Mouse (Mus musculus) c-Kit-negative CD71-positive TER-119-positive erythroid progenitor cells, embryonic 14.5 days (primary cell): ENCODE results near the gene Ppp1r14c.
"Not testable (repeated sequence)": the region's sequence is repeated elsewhere in the genome, so short reads cannot be mapped to it uniquely, and the experiment has no call there.

Experiments
- DNase-seq: peaks from one replicate; pipeline ENCODE4 v3.0.0-alpha.2; 2013; ENCODE audit warnings: low read depth, low spot score

Gene Ppp1r14c

DNA sequence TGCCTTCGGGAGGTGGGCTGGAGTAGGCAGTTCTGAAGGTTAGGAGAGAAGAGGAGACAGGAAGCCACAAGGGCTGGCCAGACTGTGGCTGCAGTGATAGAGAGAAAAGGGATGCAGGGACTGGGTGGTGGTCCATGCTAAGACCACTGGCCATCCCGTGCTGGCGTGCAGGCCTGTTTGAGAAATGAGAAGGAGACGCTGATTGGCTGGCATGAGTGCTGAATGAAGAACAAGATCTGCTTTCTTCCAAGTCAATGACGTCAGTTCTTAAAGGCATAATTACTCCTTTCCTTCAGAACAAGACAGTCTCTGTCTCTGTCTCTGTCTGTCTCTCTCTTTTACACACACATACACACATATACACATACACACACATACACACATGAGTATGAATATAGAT is 36.4 kb downstream of the Ppp1r14c start:
- no peak for DNase-seq

DNA sequence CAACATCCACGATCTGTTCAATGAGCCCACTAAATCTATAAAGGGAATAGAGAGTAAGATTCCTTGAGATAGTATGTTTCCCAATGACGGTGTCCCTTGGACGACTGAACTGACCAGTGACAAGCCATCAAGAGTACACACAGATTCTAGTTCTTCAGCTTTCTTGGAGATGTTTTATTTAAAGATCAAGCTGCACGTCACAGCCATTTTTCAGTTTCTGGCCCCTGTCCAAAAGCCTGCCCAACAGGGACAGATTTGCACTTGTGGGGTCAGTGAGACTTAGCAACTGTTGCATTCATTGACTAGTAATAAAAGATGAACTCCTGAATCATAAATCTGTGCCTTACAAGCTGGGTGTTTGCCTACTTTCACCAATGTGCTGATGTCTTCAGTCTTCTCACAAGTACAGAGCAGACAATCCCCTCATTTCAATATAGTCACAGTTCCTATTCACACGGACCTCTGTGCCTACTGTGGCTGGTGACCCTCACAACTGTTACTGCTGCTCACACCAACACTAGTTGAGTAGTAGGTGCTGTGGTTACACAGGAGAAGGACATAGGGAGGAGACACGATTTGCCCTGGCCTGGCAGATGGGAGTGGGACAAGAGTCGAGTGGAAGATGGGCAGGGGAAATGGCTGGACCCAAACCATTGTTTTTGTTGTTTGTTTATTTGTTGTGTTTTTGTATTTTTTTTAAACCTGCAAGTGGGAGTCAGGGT is 37.7 kb downstream of the Ppp1r14c start:
- DNase-seq = no peak

DNA sequence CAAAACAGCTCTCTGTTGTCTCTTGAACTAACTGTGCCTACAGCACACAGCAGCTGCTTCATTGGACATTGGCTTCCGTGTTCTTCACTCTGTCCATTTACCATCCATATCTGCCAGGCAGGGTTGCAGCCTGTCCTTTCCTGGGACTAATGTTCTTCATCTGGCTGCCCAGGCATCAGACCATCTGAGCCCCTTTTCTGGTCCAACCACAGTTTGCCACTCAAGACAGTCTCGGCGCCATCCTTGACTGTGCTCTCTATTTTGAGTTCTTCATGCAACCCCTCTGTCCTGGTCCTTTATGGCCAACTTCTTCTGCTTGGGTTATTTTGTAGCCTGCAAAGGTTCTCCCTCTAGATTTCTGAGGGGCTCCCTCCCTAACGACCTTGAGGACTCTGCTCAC is 38.5 kb downstream of the Ppp1r14c start:
- no peak for DNase-seq

DNA sequence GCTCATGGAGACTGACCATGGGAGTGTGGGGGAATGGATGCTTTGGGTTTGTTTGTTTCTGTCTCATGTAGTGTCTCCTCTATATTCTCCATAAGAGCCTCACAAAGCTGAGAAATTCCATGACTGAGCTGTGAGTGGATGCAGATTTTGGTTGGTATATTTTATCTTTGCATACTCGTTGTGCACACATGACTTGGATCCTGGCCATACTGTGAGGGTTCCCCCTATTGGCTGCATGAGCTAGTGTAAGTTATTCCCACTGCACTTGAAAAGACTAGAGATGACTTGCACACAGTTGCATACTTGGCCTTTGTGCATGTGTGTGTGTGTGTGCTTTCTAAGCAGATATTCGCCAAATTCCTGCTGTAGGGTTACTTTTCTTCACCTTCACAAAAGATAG is 40.4 kb downstream of the Ppp1r14c start:
- DNase-seq = no peak

DNA sequence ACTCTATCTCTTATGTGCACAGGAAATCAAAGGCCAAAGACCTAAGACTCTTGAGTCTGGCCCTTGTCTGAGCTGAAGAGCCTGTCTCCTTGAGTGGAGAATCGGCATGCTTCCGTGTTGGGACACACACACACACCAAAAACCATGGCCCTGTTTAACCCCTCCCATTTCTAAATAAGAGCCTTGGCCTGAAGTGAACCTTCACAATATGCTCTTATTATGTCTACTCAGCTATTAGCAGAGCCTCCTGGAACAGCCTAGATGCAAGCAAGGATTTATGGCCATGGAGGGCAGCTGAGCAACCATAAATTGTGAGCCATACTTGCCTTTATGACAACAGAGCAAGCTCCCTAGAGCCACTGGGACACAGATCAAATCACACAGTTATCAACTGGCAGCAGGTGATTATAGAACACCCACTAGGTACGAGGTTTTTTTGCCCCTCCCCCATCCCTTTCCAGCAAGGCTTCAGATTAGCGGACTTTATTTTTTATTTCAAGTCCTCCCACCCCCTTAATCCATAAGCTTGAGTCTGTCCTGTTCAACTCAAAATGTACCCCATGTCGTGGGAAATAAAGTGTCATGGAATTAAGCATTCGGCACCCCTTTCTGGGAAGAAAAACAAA is 42.3 kb downstream of the Ppp1r14c start:
- no peak for DNase-seq

DNA sequence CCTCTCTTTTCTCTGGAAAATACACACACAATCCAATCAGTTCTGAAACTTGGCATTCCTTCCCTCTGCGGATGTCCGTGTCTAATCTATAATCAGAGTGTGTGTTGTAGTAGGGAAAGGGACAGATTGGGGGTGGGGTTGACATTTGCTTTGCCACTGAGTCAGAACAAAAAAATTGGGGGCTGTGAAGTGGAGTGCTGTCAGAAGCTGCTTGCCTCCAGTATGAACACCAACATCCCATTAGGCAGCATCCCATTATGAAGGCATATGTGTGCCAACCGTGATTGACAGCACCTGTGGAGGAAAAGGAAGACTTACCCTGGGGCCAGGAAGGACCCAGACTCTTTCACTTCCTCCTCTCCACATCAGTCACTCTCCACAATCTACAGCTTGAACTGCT is 42.8 kb downstream of the Ppp1r14c start:
- DNase-seq = no peak

DNA sequence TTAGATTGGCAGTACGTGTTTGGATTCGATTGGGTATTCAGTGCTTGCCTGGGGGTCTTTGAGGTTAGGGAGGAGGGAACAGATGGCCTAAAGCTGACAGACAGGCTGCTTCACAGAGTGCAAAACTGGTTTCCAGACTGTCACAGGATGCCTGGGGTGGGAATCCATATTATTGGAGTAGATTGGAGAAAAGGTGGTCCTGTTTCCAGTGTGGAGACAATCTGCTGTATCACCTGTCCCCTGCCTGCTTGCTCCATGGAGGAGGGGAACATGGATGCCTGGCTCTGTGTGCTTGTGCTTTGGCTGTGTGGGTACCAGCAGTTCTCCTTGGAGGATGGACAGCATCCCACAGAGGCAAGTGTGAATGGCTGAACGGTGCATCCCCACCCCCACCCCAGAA is 45.4 kb downstream of the Ppp1r14c start:
- DNase-seq = no peak

DNA sequence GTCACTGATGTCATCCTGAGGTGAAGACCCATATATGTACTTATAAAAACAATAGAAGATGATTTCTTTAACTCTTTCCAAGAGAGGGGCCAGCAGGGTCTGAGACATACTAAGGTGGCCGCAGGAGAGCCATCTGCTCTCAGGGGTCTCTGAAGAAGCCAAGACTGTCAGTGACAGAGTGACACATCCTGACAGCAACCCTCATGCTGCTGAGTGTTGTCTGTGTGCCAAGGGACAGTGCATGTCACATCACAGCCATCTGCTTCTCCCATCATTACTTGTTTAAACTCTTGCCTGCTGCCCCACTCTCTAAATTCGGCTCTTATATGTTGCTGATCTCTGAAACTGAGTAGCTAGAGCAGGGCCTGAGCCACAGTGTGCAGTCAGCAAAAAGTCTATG is 45.8 kb downstream of the Ppp1r14c start:
- no peak for DNase-seq

DNA sequence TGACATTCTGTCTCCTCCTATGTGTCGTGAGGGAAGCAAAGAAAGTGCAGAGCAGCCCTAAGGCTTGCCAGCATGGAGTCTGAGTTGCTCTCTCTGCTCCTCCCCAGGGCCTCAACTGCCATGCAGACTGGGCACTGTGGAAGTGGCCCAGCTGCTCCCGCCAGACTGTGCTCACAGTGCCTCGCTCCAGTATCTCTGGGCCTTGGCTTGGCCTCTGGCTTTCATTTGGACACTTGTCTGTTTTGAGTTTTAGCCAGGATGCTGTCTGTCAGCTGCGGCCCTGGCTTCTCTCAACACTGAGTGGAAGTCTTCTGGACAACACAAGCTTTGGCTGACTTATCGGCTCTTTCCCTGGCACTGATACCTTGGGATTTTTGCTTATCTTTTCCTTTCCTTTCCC is 49.0 kb downstream of the Ppp1r14c start:
- no peak for DNase-seq

DNA sequence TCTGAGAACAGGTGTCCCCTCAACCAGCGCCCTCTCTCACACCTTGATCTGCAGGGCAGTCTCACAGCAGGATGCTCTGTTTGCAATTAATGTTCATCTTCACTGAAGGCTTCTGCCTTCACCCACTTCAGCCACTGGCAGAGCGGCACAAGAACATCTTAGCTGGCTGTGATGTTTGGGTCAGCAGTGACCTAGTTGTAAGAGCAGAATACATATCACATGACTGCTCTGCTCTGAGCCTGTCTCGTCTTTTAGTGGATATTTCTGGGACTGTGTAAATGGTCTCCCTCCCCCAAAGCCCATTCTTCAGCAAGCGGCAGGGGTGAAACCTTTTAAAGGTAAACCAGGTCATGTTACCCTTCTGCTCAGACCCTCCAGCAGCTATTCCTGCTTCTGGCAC is 50.7 kb downstream of the Ppp1r14c start:
- DNase-seq = no peak

DNA sequence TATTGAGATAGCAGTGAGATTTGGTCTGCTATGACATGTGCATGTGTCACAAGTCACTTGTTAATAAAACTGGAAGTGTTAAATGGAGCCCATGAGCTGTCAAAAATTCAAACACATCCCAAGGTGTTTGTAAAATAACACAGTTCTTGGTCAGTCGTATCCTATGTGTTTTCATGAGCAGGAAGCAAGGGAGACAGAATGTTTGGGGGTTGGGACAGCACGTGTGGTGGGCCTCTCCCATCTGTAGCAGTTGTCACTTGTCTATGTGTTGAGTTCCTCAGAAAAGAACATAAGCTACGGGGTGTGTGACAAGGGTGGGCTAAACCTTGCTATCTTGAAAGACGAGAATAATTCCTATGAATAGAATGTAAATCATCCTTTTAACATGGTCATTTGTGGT is 51.6 kb downstream of the Ppp1r14c start:
- DNase-seq = no peak

DNA sequence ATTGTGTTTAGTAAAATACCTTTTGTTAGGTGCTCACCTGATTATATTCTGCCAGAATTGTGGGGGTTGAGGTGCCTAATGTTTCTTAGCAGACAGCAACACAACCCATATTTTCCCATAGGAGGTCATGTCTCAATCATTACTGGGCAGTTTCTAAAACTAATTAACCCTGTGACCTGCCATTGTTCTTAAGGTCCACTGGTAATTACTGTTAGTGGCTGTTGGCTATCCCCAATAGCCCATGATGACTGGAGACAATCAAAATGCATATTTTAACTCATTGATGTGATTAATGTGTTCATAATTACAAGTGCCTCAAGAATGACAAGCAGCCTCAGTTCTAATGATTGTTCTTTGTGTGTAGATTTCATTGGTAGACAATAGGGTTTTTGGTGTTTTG is 58.2 kb downstream of the Ppp1r14c start:
- no peak for DNase-seq

DNA sequence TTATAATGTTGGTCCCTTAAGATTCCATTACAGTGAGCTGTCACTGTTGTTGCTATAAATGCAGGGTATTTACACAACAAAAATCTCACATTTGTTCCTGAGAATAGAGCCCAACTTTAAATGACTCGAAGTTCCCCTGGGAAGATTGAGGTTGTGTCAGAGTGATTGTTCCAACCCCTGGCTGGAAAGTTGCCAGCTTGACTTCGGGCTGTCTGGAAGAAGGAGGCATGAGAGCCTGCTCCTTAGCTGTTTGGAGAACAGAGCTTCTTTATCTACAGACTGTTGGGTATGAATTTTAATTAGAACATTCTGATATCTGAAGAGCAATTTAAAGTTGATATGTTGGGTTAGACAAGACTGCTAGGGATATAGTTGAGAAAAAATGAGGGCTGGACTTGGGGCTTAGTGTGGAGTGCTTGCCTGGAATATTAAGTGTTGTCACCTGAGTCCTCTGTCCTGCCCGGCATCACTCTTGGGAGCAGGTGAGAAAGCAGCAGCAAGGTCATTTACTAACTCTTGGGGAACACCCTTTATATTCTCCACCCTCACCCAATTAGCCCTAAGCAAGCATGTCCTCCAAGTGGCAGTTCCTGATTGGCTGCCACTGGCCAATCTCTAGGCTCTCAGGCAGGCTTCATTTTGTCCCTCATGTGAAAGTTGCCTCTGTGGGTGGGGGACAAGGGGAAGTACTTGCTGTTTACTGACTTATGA is 62.0 kb downstream of the Ppp1r14c start:
- DNase-seq = no peak

DNA sequence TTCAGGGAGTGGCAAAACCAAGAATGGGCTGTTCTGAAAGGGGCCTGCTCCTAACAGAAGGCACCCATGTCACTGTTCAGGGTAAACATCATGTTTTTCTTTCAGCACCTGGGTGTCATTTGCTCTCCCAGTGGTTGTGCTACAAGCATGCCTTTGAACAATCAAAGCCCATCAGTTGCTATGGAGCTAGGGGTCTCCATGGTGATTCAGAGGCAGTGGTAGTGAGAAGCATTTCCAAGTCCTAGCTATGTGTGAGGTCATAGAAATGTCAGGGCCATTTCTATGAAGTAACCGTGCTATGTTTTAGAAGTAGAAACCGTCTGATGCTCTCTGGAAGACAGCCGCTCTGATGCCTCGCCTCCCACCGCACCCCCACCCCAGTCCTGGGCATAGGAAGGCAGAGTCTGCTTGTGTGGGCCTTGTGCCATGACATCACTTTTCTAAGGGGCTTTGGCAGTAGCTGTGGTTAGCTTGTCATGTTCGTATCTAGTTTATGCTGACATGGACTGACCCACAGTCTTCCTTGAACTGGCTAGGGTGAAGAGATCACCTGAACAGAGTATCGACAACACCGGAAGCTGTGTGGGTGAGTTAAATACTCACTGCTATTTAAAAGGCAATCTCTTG is 69.1 kb downstream of the Ppp1r14c start:
- no peak for DNase-seq

DNA sequence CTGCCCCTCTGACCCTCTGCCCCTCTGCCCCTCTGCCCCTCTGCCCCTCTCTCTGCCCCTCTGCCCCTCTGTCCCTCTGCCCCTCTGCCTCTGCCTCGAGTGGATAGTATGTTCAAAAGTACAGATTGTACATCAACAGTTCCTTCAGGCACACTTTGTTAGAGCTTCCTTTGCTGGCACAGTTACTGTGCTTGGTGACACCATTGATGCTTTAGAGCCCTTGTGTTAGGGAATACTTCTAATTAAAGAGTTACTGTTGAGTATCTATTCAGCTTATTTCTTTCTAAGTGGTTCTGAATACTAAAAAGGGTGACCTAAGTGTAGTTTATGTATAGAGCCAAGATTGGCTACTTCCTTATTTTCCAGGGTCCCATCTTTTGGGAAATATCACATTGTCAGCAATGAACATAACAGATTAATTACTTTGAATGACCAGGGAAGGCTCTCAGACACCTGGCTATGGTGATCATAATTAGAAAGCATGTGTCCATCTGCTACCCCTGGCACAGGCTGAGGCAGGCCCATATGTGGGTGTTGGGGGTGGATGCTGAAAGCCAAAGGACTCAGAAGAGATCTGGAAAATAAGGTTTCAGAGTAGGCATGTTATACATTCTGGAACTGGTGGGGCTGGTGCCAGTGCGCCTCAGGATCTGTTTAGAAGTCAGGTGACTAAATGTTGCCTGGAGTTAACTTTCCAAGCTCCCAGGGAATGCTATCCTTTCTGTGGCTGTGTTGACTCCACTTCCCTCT is 75.0 kb downstream of the Ppp1r14c start:
- DNase-seq = no peak

DNA sequence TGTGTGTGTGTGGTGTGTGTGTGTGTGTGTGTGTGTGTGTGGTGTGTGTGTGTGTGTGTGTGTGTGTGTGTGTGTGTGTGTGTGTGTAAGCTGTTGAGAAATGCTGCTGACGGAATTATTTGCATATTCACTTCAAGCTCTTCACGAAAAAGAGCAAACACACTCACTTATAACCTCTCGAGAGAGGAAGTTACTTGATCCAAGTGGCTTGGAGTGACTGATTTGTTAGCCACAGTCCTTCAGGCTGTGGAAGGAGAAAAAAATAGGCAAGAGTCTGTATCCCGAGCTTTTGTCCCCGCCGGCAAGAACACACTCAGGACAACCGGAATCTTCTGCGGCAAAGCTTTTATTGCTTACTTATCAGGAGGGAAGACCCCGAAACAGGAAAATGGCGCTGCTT is 80.9 kb downstream of the Ppp1r14c start:
- not testable (repeated sequence) for DNase-seq

DNA sequence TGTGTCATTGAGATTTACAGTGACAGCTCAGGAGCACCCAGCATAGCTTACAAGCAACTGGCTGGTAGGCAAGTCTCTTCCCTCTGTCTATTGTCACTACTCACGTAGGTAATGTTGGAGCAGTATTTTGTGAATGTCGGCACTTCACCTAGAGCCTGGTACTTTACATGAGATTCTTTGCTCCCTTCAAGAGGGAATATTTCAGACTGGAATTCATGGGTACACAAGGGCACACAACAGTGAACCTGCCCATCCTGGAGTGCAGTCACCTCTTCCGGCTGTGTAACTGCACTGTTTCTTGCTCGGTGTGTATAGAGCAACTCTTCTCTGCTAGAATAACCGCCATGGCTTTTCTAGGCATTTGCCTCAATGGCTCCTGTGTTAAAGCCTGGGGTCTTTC is 82.8 kb downstream of the Ppp1r14c start:
- no peak for DNase-seq

DNA sequence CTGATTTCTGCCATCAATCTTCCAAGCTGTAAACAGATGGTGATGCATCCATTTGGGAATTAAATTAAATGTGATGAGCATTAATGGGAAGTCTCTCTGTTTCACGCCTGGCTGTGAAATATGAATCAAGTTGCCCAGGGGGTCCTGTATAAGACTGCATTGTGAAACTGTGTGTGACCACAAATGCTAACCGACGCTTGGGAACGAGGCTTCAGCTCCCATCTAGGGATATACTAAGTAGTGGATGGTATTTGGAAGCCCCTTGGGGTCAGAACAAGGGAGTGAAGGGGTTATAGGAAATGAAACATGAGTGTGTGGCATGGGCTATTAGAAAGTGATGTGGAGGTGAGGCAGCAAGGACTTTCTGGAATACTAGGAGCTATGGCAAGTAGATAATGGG is 86.1 kb downstream of the Ppp1r14c start:
- no peak for DNase-seq

DNA sequence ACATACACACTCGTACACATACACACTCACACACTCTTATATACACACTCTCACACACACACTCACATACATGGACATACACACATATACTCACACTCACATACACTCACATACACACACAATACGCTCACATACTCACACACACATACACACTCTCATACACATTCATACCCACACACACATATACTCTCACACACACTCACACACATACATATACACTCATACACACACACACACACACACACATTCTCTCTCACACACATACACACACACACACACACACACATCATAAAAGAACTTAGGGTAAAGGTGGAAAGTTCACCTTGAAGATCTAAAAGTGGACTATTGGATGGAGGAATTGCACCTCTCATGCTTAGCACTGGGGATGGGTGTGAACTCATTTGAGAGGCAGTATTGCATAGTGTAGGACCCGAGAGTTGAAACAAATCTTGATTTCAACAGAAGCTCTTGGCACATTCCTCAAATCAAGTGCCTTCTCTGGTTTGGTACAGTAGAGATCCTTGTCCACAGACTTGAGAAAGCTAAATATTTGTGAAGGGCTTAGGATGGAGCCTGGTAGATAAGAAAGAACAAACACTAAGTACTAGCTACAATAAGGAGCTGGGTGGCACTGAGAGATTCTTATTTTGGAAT is 87.1 kb downstream of the Ppp1r14c start:
- no peak for DNase-seq

DNA sequence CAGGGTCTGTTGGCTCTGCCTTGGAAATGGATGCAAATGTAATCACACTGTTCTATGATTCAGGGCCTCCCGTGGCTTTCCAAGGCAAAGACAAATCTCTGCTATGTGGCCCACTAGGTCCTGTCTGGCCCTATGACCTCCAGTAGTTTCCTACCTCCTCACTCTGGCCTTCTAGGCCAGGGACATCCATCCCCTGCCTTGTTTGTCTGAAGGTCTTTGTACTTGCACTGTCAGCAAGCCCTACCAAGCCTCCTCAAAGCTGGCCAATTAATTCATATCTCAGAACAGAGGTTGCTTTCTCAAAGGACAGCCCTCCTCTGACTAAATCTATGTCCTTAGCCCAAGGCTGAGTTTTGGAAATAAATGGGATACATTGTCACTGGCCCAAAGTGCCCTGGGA is 92.8 kb downstream of the Ppp1r14c start:
- DNase-seq = no peak

DNA sequence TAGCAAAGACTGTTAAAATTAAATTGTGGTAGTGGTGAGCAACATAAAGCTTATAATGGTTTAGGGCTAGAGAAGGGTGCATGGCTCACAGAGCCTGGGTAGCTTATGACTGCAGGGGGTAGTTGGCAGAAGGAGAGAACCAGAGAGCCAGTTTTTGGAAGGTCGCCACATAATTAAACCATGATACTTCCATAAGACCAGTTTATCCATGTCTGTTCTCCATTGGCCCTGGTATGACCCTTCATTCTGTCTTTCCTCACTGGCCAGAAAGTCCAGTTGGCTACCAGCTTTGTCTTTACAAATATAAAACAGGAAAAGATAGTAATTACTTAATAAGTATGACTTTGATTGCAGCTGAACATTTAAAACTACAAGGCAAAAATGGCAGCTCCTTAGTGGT is 95.0 kb downstream of the Ppp1r14c start:
- no peak for DNase-seq
